Mouse (Mus musculus) heart, embryonic 11.5 days (tissue): ENCODE data around the gene Rnf149. TPM values are rescaled to one million over a fixed set of nuclear protein-coding genes. Genes with fewer than 3 reads are reported as not detected.

Experiments
- ATAC-seq: fragments of 200-750 bp; cut with Nextera tagmentation; replicated peaks from 2 replicates; pipeline ENCODE4 v1.8.0; 2017; ENCODE audit warnings: moderate library complexity; ENCODE audit not compliant: insufficient number of reproducible peaks, low FRiP score, low TSS enrichment
- H3K27ac ChIP-seq: fragments of 300-500 bp; sonication (generic); 2 replicates; pipeline ENCODE4 v1.5.1; 2014; ENCODE audit warnings: mild to moderate bottlenecking, low read depth, low read length
- H3K27me3 ChIP-seq: fragments of 300-500 bp; sonication (generic); 2 replicates; pipeline ENCODE4 v1.6.1; 2014; ENCODE audit warnings: mild to moderate bottlenecking, low read length, mixed read lengths; ENCODE audit not compliant: control insufficient read depth, insufficient read depth
- H3K36me3 ChIP-seq: fragments of 300-500 bp; sonication (generic); 2 replicates; pipeline ENCODE4 v1.6.1; 2014; ENCODE audit warnings: mild to moderate bottlenecking, low read length, moderate library complexity, mixed read lengths; ENCODE audit not compliant: control insufficient read depth, insufficient read depth
- H3K4me1 ChIP-seq: fragments of 300-500 bp; sonication (generic); 2 replicates; pipeline ENCODE4 v1.6.1; 2014; ENCODE audit warnings: low read length; ENCODE audit not compliant: control insufficient read depth, insufficient read depth
- H3K4me2 ChIP-seq: fragments of 300-500 bp; sonication (generic); 2 replicates; pipeline ENCODE4 v1.6.1; 2014; ENCODE audit warnings: mild to moderate bottlenecking, moderate library complexity
- H3K4me3 ChIP-seq: fragments of 300-500 bp; sonication (generic); 2 replicates; pipeline ENCODE4 v1.5.1; 2014; ENCODE audit warnings: low read depth, low read length
- H3K9ac ChIP-seq: fragments of 300-500 bp; sonication (generic); 2 replicates; pipeline ENCODE4 v1.6.1; 2014; ENCODE audit warnings: mild to moderate bottlenecking, low read depth, low read length, moderate library complexity
- H3K9me3 ChIP-seq: fragments of 300-500 bp; sonication (generic); replicated peaks from 2 replicates; pipeline ENCODE4 v1.6.1; 2016; ENCODE audit warnings: low read length; ENCODE audit not compliant: control insufficient read depth
- WGBS: fragments of 180-500 bp; shearing (Covaris S2); extraction: QIAGEN DNeasy Blood & Tissue Kit; methylation state at CpG from one replicate; pipeline ENCODE4 v1.1.7; 2014; ENCODE audit not compliant: insufficient replicate concordance; 5-methylcytosine and 5-hydroxymethylcytosine counted together
- polyA plus RNA-seq: library from polyadenylated mRNA; unstranded; fragments of >200 nt; fragmentation: Nextera tagmentation; extraction: Ambion mirVana; gene quantifications from 2 replicates; pipeline ENCODE4 v1.2.1, GENCODE M21; 2014

Gene Rnf149
- polyA plus RNA-seq, 1 experiment from 2014 or later = 19.0 TPM

DNA sequence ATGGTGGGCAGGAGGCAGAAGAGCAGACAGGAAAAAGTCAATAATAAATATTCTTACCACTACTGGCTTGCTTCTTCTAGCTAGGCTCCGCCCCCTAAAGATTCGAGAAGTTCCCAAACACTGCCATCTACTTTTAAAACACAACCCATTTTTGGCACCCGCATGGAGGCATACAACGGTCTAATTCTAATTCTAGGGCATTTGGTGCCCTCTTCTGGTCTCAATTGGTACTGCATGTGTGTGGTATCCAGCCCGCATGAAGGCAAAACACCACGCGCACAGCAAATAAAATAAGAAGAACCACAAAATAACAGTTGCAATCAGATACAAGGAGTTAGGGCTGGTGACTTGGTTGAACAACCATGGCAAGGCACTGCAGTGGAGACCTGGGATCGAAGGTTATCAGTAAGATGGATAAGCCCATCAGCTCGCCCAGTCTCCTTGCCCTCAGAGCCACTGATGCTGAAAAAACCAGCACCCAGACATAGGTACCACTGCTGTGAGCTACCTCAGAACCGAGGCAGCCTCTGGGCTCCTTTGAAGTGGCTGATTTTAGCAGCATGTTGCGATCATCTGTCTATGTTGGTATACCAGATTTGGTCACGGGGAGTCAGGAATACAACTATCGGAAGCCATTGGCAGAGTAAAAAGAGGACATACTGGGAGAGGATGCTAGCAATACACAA lies 46.8 kb downstream of the Rnf149 start:
- no peak for ATAC-seq
- Histone ChIP-seq H3K27me3 (no peaks in the 10 kb centered on the region), H3K9me3 (no peaks in the 10 kb centered on the region), H3K9ac (no peak overlapping the region), H3K4me3 (no peak overlapping the region), H3K27ac (no peak overlapping the region), H3K4me1 (no peaks in the 10 kb centered on the region), H3K4me2 (no peak overlapping the region), H3K36me3 (no peaks in the 10 kb centered on the region)
- WGBS = 38% methylated on average over 13 of the region's 13 CpGs

- Histone ChIP-seq H3K36me3 (no peaks in the 10 kb centered on the region), H3K4me2 (no peak overlapping the region), H3K9me3 (no peaks in the 10 kb centered on the region), H3K4me3 (no peak overlapping the region), H3K27ac (no peak overlapping the region), H3K27me3 (no peaks in the 10 kb centered on the region), H3K9ac (no peak overlapping the region), H3K4me1 (no peaks in the 10 kb centered on the region)
- 70% methylated on average over 6 of the region's 6 CpGs for WGBS
- ATAC-seq = no peak
Observed at GRCm38 (mm10) chr1:39528319-39528718, 48.9 kb downstream of the Rnf149 start.

- H3K27ac ChIP-seq = no peak overlapping the region
- H3K4me3 ChIP-seq = no peak overlapping the region
- no peak overlapping the region for H3K4me2 ChIP-seq
- no peak for ATAC-seq
- no peaks in the 10 kb centered on the region for H3K9me3 ChIP-seq
- H3K4me1 ChIP-seq = no peaks in the 10 kb centered on the region
- H3K9ac ChIP-seq = no peak overlapping the region
- WGBS = 7% methylated on average over 7 of the region's 7 CpGs
- no peaks in the 10 kb centered on the region for H3K36me3 ChIP-seq
- H3K27me3 ChIP-seq = no peaks in the 10 kb centered on the region
Observed at GRCm38 (mm10) chr1:39527432-39527831, 49.8 kb downstream of the Rnf149 start.

DNA sequence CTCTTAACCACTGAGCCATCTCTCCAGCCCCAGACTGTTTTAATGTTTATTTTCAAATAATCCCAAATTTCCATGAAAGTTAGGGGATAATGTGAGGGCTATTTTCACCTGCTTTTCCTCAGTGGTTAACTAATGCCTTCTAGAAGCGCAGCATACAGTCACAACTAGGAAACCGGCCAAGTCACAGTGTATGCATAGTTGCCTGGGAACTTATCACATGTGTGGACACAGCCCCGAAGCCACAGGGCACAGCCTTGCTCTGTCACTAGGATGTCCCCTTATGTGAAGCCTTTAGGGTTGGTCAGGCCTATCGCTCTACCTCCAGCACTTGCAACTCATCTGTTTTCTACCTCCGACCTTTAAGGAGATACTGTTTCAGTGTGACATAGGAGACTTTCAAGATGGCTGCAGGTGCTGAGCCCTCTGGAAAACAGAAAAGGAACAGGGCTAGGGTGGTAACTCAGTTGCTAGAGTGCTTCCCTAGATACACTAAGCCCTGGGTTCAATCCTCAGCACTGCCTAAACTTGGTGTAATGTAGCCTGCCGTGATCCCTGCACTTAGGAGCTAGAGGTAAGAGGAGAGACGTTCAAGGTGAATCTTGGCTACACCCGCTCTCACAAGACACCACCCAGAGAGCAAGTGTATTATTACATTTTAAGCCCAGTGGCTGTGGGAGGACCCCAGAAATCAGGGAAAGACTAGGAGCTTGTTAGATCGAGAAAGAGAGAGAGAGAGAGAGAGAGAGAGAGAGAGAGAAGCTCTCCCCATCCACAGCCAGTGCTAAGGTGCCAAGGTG lies 50.6 kb downstream of the Rnf149 start:
- Histone ChIP-seq H3K4me1 (no peaks in the 10 kb centered on the region), H3K9me3 (no peaks in the 10 kb centered on the region), H3K36me3 (no peaks in the 10 kb centered on the region), H3K9ac (no peak overlapping the region), H3K4me3 (no peak overlapping the region), H3K4me2 (no peak overlapping the region), H3K27me3 (no peaks in the 10 kb centered on the region), H3K27ac (no peak overlapping the region)
- no peak for ATAC-seq
- WGBS = 74% methylated on average over 9 of the region's 9 CpGs

DNA sequence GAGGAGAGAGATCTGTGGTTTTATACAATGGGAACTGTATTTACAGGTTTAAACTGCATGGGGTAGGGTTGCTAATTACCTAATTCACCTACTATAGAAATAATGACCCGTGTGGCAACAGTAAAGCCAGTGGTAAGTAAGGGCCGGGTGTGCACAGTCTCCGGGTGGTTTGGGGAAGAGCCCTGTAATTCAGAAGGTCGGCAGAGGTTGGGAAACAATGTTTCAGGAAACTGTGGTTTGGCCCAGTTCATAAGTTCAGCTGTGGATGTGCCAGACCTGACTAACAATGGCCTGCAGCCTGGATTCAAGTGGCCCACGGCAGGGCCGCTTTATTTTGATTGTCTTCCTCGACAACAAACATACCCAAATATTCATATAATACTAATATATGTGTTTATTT lies 51.4 kb downstream of the Rnf149 start:
- Histone ChIP-seq H3K36me3 (no peaks in the 10 kb centered on the region), H3K27me3 (no peaks in the 10 kb centered on the region), H3K4me3 (no peak overlapping the region), H3K9me3 (no peaks in the 10 kb centered on the region), H3K9ac (no peak overlapping the region), H3K4me1 (no peaks in the 10 kb centered on the region), H3K4me2 (no peak overlapping the region), H3K27ac (no peak overlapping the region)
- WGBS = 74% methylated on average over 7 of the region's 7 CpGs
- no peak for ATAC-seq

GRCm38 (mm10) chr1:39522519-39522918 lies 54.7 kb downstream of the Rnf149 start:
- Histone ChIP-seq H3K4me3 (no peak overlapping the region), H3K9ac (no peak overlapping the region), H3K4me2 (no peak overlapping the region), H3K9me3 (no peaks in the 10 kb centered on the region), H3K27me3 (no peaks in the 10 kb centered on the region), H3K4me1 (no peaks in the 10 kb centered on the region), H3K36me3 (no peaks in the 10 kb centered on the region), H3K27ac (no peak overlapping the region)
- no peak for ATAC-seq
- WGBS = 24% methylated on average over 5 of the region's 5 CpGs

DNA sequence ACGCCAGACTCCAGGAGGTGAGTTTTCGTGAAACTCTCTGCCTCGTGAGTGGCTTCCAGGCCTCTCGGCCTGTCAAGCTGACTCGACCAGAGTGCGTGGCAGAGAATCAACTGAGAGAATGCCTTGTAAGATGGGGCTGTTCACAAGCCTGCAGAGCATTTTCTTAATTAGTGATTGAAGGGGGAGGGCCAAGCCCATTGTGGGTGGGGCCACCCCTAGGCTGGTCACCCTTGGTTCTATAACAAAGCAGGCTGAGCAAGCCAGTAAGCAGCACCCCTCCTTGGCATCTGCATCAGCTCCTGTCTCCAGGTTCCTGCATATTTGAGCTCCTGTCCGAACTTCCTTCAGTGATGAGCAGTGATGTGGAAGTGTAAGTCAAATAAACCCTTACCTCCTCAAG lies 55.9 kb downstream of the Rnf149 start:
- Histone ChIP-seq H3K27ac (no peak overlapping the region), H3K4me2 (no peak overlapping the region), H3K36me3 (no peaks in the 10 kb centered on the region), H3K9ac (no peak overlapping the region), H3K4me3 (no peak overlapping the region), H3K27me3 (no peaks in the 10 kb centered on the region), H3K4me1 (no peaks in the 10 kb centered on the region), H3K9me3 (no peaks in the 10 kb centered on the region)
- WGBS = 91% methylated on average over 7 of the region's 7 CpGs
- ATAC-seq = no peak

DNA sequence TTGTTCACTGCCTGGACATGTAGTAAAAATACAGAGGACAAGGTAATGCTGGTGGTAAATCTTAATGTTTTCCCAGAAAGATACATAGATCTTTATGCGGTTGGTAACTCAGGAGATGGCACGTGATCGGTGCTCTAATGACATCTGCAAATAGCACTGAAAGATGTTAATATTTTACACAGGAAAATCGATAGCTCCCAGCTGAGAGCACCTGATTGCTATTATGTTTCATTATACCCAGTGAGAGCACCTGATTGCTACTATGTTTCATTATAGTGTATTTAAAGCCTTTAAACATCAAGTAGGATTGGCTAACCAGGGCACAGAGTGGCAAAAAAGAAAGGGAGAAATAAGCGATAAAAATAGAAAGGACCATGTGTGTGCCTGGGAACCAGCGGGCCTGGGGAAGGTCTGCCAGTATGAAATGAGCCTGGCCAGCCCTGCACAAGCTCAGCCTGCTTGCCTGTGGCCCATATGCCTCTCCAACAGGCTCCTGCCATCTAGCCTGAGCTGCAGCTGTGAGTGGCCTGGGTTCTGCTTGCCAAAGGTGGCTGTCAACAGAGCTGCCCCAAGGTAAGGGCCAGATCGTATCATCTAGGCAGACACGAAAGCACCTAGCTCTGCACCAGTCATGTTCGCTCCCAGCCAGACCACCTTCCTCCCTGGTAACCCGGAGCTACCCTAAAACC lies 61.8 kb downstream of the Rnf149 start:
- no peak overlapping the region for H3K9ac ChIP-seq
- H3K9me3 ChIP-seq = no peaks in the 10 kb centered on the region
- ATAC-seq = no peak
- H3K4me2 ChIP-seq = no peak overlapping the region
- no peak overlapping the region for H3K4me3 ChIP-seq
- H3K27ac ChIP-seq = no peak overlapping the region
- no peaks in the 10 kb centered on the region for H3K27me3 ChIP-seq
- no peaks in the 10 kb centered on the region for H3K36me3 ChIP-seq
- WGBS = 77% methylated on average over 10 of the region's 10 CpGs
- H3K4me1 ChIP-seq = no peaks in the 10 kb centered on the region
